Mouse (Mus musculus): Measurements from ENCODE around the gene Aif1. TPM values are rescaled to one million over a fixed set of nuclear protein-coding genes. Genes with fewer than 3 reads are reported as not detected.

Gene Aif1
- polyA plus RNA-seq, 1 experiment = 10.2 TPM

GRCm38 (mm10) chr17:35180093-35180492 lies 4.2 kb upstream of the Aif1 start:
- H3K27ac ChIP-seq (ENCODE audit: insufficient read depth, low read length) = no peak overlapping the region; the same call in 1 of the 2 replicates
- peaks cover 11% of the 10 kb centered on the region; the same call in 1 of the 2 replicates for H3K4me1 ChIP-seq (ENCODE audit: control insufficient read depth, insufficient read depth, insufficient read length)
- no peaks in the 10 kb centered on the region for H3K27me3 ChIP-seq (ENCODE audit: control insufficient read depth, insufficient read depth, low read length)
- 80% methylated on average over 5 of the region's 5 CpGs for WGBS
- H3K4me3 ChIP-seq (ENCODE audit: extremely low read depth, insufficient read depth, insufficient read length) = no peak overlapping the region
- H3K36me3 ChIP-seq (ENCODE audit: control insufficient read depth, insufficient read depth, low read length) = no peaks in the 10 kb centered on the region
- no peak for DNase-seq (ENCODE audit: low read depth in 1 of 2, low spot score in 2 of 2)
- TF ChIP-seq CTCF (IDR thresholded peaks at IDR 0.05; ENCODE audit: extremely low read depth, insufficient read depth, insufficient read length, insufficient replicate concordance) = no peak
- no peak for TF ChIP-seq POLR2A (IDR thresholded peaks at IDR 0.05; ENCODE audit: low read depth, low read length)

GRCm38 (mm10) chr17:35178528-35178927 lies 2.7 kb upstream of the Aif1 start:
- TF ChIP-seq CTCF (IDR thresholded peaks at IDR 0.05; ENCODE audit: extremely low read depth, insufficient read depth, insufficient read length, insufficient replicate concordance) (peak; percentile 99), POLR2A (IDR thresholded peaks at IDR 0.05; ENCODE audit: low read depth, low read length) (no peak)
- Histone ChIP-seq H3K36me3 (ENCODE audit: control insufficient read depth, insufficient read depth, low read length) (no peaks in the 10 kb centered on the region), H3K27me3 (ENCODE audit: control insufficient read depth, insufficient read depth, low read length) (no peaks in the 10 kb centered on the region), H3K4me3 (ENCODE audit: extremely low read depth, insufficient read depth, insufficient read length) (no peak overlapping the region), H3K4me1 (ENCODE audit: control insufficient read depth, insufficient read depth, insufficient read length) (peaks cover 16% of the 10 kb centered on the region), H3K27ac (ENCODE audit: insufficient read depth, low read length) (no peak overlapping the region)
- WGBS = 14% methylated on average over 5 of the region's 5 CpGs
- DNase-seq (ENCODE audit: low read depth in 1 of 2, low spot score in 2 of 2) = peak in 1 of 2 experiments; percentile 79

GRCm38 (mm10) chr17:35175382-35175781 lies 486 bp downstream of the Aif1 start:
- Histone ChIP-seq H3K27ac (ENCODE audit: insufficient read depth, low read length) (peak overlapping the region; percentile 49), H3K27me3 (ENCODE audit: control insufficient read depth, insufficient read depth, low read length) (no peaks in the 10 kb centered on the region), H3K4me1 (ENCODE audit: control insufficient read depth, insufficient read depth, insufficient read length) (peaks cover 37% of the 10 kb centered on the region), H3K4me3 (ENCODE audit: extremely low read depth, insufficient read depth, insufficient read length) (no peak overlapping the region), H3K36me3 (ENCODE audit: control insufficient read depth, insufficient read depth, low read length) (no peaks in the 10 kb centered on the region)
- TF ChIP-seq POLR2A (IDR thresholded peaks at IDR 0.05; ENCODE audit: low read depth, low read length) (no peak), CTCF (IDR thresholded peaks at IDR 0.05; ENCODE audit: extremely low read depth, insufficient read depth, insufficient read length, insufficient replicate concordance) (no peak)
- peak in 1 of 2 experiments; percentile 49 for DNase-seq (ENCODE audit: low read depth in 1 of 2, low spot score in 2 of 2)
- WGBS = 26% methylated on average over 6 of the region's 6 CpGs

- TF ChIP-seq CTCF (IDR thresholded peaks at IDR 0.05; ENCODE audit: extremely low read depth, insufficient read depth, insufficient read length, insufficient replicate concordance) = no peak
- TF ChIP-seq POLR2A (IDR thresholded peaks at IDR 0.05; ENCODE audit: low read depth, low read length) = no peak
- Histone ChIP-seq H3K27me3 (ENCODE audit: control insufficient read depth, insufficient read depth, low read length) (no peaks in the 10 kb centered on the region), H3K4me1 (ENCODE audit: control insufficient read depth, insufficient read depth, insufficient read length) (peaks cover 37% of the 10 kb centered on the region), H3K4me3 (ENCODE audit: extremely low read depth, insufficient read depth, insufficient read length) (no peak overlapping the region), H3K27ac (ENCODE audit: insufficient read depth, low read length) (peak overlapping the region; percentile 89), H3K36me3 (ENCODE audit: control insufficient read depth, insufficient read depth, low read length) (no peaks in the 10 kb centered on the region)
- no peak for DNase-seq (ENCODE audit: low read depth in 1 of 2, low spot score in 2 of 2)
- 53% methylated on average over 8 of the region's 8 CpGs for WGBS
Observed at GRCm38 (mm10) chr17:35174201-35174977, 1.5 kb downstream of the Aif1 start.

- no peak for TF ChIP-seq POLR2A (IDR thresholded peaks at IDR 0.05; ENCODE audit: low read depth, low read length)
- TF ChIP-seq CTCF (IDR thresholded peaks at IDR 0.05; ENCODE audit: extremely low read depth, insufficient read depth, insufficient read length, insufficient replicate concordance) = no peak
- Histone ChIP-seq H3K4me1 (ENCODE audit: control insufficient read depth, insufficient read depth, insufficient read length) (peaks cover 40% of the 10 kb centered on the region), H3K4me3 (ENCODE audit: extremely low read depth, insufficient read depth, insufficient read length) (peak overlapping the region; percentile 15; the same call in 1 of the 2 replicates), H3K27me3 (ENCODE audit: control insufficient read depth, insufficient read depth, low read length) (no peaks in the 10 kb centered on the region), H3K36me3 (ENCODE audit: control insufficient read depth, insufficient read depth, low read length) (no peaks in the 10 kb centered on the region), H3K27ac (ENCODE audit: insufficient read depth, low read length) (peak overlapping the region; percentile 89)
- 36% methylated on average over 3 of the region's 3 CpGs for WGBS
- peak in 1 of 2 experiments; percentile 43 for DNase-seq (ENCODE audit: low read depth in 1 of 2, low spot score in 2 of 2)
Observed at GRCm38 (mm10) chr17:35173329-35173728, 2.5 kb downstream of the Aif1 start.

- DNase-seq (ENCODE audit: low read depth in 1 of 2, low spot score in 2 of 2) = no peak
- Histone ChIP-seq H3K4me3 (ENCODE audit: extremely low read depth, insufficient read depth, insufficient read length) (peak overlapping the region; percentile 29), H3K27ac (ENCODE audit: insufficient read depth, low read length) (peak overlapping the region; percentile 89), H3K27me3 (ENCODE audit: control insufficient read depth, insufficient read depth, low read length) (no peaks in the 10 kb centered on the region), H3K4me1 (ENCODE audit: control insufficient read depth, insufficient read depth, insufficient read length) (peaks cover 40% of the 10 kb centered on the region), H3K36me3 (ENCODE audit: control insufficient read depth, insufficient read depth, low read length) (no peaks in the 10 kb centered on the region)
- WGBS = 43% methylated on average over 11 of the region's 11 CpGs
- TF ChIP-seq POLR2A (IDR thresholded peaks at IDR 0.05; ENCODE audit: low read depth, low read length) = no peak
- no peak for TF ChIP-seq CTCF (IDR thresholded peaks at IDR 0.05; ENCODE audit: extremely low read depth, insufficient read depth, insufficient read length, insufficient replicate concordance)
Observed at GRCm38 (mm10) chr17:35172445-35173234, 3.2 kb downstream of the Aif1 start.
